Mouse (Mus musculus) T-cell, adult 2 months (primary cell): ENCODE results near the gene Gps2.
"Not testable (repeated sequence)": the region's sequence is repeated elsewhere in the genome, so short reads cannot be mapped to it uniquely, and the experiment has no call there.

Experiments
- DNase-seq: peaks from one replicate; pipeline ENCODE4 v3.0.0; 2022; ENCODE audit warnings: low spot score

Gene Gps2

DNA sequence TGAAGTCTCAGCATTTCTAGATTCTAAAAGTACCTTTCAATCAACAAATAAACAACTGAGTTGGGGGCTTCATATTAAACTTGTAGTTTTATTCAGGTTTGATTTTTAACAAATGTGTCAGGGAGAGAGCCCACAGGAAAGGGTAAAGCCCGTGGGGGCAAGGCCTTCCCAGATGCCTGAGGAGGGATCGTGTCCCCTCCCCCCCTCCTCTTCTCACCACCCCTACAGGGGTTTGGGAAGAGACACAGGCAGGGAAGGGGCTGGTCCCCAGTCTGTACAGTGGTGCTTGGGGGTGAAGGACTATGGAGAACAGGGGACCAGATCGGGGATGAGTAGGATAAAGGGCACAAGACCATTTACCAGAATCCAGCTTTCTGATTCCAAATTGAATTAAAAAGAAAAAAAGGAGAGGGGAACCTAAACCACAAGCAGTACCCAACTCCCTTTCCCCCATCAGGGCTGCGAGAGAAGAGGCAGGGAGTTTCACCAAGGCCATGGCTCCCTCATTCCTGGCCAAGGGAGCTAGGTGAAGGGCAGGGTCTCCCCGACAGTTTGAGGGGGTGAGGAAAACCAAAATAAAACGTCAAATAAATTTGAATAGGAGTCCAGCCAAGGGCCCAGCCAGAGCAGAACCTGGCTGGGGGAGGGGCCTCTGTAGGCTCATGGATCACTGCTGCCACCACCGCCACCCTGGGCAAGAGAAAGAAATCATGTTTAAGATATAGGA lies 3.1 kb downstream of the Gps2 start:
- not testable (repeated sequence) for DNase-seq

DNA sequence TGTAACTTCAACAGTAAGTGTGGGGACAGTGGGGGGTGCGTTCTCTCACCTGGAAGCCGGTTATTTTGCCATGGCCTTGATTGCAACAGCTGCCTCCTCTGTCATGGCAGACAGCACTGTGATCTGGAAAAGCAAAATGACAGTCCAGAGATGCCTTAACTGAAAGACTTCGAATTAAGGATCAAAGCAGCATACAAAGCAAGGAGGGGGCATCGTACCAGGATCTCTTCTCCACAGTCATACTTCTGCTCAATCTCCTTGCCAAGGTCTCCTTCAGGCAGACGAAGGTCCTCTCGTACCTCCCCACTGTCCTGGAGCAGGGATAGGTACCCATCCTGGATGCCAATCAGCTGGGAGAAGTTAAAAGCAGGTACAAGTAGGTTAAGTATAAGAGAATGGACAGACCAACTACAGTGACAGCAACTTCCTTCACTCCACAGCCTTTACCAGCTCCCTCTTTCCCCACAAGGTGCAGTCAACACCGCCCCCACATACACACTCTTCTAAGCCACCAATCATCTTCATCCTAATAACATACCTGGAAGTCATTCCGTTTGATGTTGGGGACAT lies 3.8 kb downstream of the Gps2 start:
- no peak for DNase-seq

DNA sequence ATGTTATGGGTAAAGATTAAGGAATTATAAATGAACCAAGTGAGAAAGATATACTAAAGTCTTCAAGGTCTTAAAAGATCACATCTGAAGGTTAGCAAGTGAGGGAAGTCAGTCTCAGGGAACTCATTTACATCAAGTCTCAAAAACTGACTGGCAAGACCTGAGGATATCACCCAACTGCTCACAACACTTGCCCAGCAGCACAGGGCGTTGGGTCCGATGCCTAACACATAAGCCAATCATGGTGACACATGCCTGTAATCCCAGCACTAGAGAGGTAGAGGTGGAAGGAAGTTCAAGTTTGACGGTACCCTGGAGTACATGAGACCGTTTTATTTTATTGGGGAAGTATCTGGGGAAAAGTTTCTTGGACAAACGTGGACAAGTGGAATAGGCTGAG lies 4.4 kb downstream of the Gps2 start:
- DNase-seq = no peak

DNA sequence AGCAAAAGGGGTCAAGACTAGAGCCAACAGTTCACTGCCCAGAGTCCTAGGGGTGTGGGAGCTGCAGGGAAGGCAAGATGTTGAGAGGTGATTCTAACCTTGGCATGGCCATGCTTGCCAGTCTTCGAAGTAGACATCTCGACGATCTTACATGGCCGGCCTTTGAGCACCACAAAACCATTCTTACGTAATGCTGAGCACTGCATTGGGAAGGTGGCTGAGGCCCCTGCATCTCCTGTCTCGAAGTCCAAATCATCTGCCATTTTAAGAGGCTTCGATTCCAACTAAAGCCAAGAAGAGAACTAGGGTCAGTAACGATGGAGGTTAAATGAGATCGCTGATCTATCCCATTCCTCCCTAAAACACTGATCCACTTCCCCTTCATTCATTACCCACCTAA lies 5.4 kb downstream of the Gps2 start:
- DNase-seq = no peak

DNA sequence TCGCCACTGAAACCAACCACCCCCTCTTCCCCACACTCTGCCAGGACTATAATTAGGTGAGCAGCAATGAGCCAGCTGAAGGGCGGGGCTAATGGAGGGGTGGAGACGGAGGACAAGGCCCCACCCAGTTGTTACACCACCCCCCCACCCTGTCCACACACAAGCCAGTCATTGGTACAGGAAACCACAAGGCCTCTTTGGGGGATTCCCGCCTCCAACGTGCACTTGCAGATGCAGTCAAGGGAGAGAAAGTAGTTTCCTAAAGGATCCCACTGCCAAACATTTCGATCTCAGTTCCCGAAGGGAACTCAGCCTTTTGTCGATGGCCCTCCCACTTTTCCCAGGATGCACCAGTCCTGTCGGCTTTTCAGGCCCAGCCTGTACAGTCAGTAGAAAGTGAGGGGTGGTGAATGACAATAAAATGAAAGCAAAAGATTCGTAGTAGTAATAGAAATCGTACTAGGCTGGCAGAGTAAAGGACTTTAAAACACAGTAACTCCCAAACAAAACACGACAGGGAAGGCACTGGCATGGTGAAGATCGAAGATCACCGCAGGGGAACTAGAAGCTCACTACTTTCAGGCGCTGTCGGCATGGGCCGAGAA lies 6.1 kb downstream of the Gps2 start:
- DNase-seq = peak; percentile 82

DNA sequence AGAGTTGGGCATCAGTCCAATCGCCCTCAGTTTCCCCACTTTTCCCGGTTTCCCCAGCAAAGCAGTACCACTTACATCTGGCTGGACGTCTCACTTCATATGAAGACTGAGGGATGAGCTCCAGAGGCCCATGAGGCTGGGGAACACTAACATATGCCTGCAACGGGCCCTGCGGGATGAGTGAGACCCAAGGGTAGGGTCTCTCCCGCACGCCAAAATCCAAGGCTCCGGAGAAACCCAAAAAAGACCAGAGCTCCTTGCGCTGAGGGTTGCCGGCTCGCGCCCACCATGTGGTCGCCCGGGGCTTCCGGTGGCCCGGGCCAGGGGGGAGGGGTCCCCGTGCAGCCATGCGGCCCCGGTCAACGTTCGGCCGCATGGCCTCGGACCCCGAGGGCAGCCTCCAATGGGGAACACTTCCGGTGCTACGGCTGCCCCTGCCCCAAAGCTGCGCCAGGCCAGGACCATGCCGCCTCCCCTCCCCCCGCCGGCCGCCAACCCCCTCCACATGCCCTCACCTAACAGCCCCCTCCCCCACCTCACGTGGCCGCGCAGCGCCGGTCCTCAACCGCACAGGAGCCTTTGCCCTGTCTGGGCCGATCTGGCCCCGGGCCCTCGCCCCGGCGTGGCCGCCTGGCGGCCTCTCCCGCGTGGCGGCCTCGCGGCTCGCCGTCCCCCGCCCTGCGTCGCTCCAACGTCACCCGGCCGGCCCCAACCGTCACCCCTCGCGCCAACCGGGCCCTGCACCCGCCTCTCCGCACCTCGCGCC lies 6.8 kb downstream of the Gps2 start:
- DNase-seq = peak; percentile 15

DNA sequence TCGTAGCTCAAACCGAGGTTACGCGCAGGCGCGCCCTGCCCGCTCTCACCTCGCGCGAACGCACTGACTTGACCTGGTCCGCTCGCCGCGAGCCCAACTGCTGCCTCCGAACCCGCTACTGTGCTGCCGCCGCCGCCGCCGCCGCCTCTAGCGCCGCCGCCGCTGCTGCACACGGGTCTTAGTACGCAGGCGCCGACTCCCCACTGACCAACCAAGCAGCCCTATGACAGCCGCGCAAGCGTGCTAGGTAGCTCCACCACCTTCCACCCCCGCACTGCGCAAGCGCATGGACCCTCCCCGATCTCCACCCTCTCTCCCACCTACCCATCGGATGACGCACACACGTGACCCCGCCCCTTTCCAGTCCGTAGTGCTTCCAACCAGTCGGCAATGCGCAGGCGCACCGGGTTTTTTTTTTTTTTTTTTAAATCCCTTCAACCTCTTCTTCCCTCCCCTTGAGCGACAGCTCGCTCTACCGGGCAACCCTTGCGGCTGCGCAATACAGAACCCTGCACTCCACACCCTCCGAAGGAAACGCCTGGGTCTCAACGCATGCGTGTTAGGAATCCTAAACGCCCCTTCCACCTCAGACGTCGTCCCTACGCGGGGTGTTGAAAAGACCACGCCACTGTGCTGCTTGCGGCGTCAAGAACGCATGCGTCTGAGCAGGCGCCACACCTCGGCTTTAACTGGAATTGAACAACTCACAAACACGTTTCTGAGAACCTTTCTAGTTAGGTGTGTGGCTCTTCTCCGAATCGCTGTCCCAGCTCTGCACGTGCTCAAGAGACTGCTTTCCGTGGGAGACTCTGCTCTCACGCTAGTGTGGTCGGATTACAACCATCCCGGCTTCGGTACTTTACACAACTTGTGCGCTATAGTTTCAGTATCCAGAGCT lies 7.7 kb downstream of the Gps2 start, which contains the start of gene Eif5a:
TSS of gene Eif5a (minus strand) at position 845 of the 898 bp plus-strand sequence.
- peak; percentile 100 for DNase-seq

DNA sequence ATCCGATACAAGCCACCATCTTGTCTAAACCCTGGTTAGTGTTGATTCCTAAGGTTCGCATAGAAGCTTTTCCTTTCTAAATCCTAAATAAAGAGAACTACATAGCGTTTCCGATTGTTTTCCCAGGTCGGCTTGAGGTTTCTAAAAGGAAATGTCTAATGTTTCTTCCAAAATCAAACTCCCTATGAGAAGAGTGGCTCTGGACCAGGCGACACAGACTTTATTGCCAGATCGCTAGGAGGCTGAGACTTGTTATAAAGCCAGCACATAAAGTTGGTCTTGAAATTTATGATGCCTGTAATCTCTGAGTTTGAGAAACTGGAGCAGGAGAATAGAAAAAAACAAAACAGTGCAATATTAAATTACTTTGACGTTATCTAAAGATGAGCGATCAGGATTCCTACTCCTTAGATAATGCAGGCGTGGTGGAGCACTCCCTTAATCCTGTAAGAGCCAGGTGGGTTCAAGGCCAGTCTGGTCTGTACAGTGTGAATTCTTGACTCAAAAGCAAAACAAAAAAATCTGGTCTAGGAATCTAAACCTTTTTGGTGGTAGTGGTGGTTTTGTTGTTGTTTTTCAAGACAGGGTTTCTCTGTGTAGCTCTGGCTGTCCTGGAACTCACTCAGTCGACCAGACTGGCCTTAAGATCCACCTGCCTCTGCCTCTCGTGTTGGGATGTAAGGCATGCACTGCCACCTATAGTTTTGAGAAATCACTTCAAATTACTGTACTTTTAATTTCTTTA lies 8.5 kb downstream of the Gps2 start:
- DNase-seq = no peak

DNA sequence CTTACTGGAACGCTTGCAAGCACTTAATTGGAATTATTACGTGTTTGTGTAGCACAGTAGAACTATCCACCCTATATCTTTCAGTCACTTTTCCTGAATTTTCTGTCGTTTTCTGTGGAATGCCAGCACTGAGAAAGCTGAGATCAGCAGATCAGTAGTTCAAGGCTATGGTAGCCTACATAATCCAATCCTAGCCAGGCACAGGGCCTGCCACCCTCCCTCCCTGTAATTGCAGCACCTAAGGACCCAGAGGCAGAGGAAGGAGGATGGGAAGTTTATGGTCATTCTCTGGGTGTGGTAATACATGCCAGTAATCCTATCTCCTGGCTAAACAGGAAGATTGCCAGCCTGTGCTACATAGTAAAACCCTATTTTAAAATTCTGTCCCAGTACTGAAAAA lies 9.1 kb downstream of the Gps2 start:
- DNase-seq = no peak

DNA sequence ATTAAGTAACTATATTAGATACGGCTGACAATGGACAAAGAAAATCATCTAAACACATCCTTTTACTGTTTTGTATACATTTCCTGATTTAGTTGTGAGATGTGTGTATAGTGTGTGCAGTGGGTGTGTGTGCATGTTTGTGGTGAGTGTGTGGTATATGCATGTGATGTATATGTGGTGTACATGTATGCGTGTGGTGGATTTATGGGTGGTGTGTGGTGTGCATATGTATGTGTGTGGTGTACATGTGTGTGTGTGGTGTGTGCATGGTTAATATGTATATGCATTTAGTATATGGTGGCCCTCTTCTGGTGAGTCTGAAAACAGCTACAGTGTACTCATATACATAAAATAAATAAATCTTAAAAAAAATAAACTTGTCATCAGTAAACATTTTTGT lies 13.8 kb downstream of the Gps2 start:
- DNase-seq = no peak

DNA sequence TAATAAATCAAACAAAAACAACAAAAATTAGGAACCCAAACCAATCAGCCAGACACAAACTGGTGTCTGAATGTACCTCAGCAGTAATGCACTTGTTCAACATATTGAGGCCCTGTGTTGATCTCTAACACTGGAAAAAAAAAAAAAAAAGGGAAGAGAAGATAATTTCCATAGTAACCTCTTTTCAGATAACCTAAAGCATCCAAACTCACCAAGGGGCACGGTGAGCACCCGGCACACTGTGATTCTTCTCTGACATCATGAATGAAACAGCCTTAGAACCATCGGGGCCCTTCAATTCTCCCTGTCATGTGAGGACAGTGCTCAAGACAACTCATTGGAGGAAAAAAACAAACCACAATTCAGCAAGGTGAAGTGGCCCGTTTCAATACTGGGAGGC lies 16.0 kb downstream of the Gps2 start:
- DNase-seq = no peak

DNA sequence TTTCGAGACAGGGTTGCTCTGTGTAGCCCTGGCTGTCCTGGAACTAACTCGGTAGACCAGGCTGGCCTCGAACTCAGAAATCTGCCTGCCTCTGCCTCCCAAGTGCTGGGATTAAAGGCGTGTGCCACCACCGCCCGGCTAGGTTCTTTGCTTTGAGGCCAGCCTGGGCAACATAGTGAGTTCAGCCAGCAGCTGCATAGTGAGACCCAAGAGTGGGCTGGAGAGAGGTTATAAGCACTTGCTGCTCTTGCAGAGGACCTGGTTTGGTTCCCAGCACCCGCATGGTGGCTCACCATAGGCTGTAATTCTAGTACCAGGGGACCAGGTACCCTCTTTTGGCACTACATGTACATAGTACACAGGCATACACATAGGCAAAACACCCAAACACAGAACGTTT lies 16.5 kb downstream of the Gps2 start:
- not testable (repeated sequence) for DNase-seq

DNA sequence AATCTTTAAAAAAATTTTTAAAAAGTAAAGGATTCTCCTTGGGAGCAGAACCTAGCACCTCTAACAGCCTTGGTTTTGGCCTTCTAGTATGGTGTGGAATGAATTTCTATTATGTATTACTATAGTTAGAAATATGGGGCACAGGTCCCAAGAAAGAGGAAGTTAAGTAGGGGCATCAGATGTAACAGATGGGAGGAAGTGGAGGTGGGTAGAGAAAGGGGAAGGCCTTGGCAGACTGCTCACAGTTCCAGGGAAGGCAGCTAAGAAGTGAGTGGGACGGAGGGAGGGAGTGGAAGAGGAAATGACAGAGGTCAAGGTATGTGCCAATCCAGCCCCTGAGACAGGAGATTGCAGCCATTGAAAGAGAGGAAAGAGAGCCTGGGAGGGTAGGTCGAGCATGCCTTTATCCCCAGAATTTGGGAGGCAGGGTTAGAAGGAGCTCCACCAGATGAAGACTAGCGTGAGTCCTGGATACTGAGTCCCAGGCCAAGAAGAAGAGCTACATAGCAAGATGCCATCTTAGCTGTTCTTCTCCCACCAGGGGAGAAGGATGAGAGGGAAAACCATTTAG lies 17.4 kb downstream of the Gps2 start:
- no peak for DNase-seq

DNA sequence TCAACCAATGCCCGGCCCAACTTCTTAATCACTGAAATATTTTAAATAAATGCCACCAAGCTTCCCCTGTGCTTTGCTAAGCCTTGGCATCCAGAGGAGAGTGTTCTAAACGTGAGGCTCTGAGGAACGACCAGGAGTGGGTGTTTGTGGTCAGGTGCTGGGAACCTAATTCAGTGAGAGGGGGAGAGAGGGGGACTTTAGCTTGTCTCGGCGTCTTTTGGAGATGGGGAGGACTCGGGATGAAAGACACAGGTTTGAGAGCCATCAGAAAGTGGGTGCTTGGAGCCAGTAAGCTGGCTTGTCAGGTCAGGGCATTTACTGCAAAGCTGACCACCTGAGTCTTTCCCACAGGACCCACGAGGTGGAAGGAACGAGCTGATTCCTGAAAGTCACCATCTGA lies 18.1 kb downstream of the Gps2 start:
- no peak for DNase-seq

DNA sequence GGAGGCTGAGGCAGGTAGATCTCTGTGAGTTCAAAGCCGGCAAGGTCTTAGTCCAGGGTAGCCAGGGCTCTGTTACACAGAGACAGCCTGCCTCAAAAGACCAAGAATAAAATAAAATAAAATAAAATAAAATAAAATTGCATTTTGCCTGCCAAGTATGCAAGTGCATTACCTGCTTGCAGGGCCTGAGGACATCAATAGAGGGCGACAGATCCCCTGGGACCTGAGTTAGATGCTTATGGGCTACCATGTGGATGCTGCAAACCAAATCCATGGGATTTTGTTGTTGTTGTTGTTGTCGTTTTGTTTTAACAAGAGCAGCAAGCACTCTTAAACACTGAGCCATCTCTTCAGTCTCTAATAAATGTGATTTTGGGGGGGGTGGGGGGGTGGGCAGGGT lies 18.6 kb downstream of the Gps2 start:
- no peak for DNase-seq

DNA sequence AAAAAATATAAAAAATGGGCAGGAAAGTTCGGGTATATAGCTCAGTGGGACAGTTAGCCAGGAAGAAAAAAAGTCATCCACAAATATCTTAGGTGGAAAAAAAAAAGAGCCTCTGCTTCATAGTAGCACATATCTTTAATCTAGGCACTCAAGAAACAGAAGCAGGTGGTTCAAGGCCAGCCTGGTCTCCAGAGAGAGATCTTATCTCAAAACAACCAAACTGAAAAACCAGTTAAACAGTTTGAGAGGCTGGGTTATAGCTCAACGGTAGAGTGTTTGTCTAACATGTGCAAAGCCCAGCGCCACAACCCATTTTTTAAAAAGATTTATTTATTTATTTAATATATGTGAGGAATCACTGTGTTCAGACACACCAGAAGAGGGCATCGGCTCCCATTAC lies 19.4 kb downstream of the Gps2 start:
- DNase-seq = no peak

DNA sequence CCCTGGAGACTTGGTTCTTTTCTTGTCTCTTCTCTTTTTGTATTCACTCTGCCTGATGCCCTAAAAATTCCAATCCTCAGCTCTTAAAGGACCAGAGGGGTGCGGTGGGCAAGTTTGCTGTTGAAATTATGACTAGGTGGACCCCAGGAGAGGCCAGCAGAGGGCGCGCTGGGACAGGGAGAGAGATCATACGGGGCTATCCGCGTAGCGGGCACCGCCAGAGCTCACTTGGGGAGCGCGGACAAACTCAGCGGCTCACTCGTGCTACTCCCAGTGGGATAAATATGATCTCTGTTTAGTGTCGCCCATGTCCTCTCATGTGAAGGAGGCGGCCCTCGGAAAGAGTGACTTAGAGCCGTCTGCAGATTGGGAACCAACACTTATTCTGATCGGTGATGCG lies 20.5 kb downstream of the Gps2 start:
- peak; percentile 86 for DNase-seq

DNA sequence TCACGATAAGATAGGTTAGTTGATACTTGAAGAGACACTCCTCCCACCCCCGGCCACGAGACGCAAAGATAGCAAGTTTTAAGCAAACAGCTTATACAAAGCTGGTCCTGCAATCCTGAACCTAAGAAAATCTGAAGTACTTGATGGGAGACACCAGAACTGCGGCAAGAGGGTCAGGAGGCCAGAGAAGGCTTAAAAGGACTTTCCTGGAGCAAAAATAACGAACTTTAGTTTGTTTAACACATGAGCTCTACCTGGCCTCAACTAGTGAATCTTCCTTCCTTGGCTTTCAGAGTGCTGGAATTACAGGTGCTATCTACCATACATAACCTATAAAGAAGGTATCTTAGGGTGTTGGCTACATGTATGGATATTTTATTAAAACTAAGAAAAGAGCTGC lies 21.0 kb downstream of the Gps2 start:
- DNase-seq = no peak

DNA sequence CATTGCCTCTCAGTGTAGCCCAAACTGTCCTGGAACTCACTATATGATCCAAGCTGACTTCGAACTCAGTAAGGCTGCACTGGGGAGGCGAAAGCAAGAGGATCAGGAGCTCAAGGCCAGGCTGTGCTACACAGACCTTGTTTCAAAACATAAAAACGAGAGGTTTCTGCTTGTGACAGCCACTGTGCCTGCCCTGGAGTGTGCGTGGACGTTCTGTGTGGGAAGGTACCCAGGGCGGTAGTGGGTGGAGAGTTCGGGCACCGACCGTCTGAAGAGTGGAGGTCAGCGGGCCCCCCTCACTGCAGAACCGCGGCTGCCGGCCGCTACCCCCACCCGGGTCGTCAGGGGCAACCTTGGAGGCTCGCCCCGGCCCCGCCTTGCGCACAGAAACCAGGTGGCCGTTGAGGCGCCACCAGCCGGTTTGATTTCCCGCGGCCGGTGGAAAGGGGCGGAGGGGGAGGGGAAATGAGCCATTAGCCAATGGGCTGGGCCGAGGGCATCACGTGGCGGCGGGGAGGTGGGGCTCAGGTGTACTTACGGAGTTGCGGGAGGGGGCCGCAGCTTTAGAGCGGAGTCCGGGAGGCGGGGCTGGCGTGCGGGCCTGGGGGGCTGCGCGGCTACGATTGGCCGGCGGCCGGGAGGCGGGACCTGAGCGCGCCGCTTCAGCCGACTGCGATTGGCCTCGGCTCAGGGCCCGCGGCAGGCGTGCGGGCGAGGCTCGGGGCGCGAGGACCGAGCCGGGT lies 21.6 kb downstream of the Gps2 start, which contains the start of gene Ybx2:
TSS of gene Ybx2 (plus strand) at position 660 of the 743 bp plus-strand sequence.
- peak; percentile 72 for DNase-seq

DNA sequence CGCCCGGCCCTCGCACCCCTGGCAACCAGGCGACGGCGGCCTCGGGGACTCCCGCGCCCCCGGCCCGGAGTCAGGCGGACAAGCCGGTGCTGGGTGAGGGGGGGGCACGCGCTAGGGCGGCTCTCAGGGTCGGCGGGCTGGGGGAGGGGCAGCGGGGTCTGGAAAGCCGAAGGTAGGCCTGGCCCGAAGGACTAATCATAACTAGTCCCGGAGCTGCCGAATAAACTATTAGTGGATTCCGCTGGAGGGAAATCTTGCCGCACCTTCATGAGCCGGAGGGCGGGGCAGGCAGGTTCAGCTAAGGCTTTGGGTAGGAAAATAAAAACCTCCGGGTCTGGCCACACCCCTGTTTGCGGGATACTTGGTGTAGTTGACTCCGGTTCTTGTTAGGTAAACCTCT lies 22.5 kb downstream of the Gps2 start:
- DNase-seq = peak; percentile 15
